Mouse (Mus musculus): ENCODE data around the gene Srpk1.
"Not testable (repeated sequence)": the region's sequence is repeated elsewhere in the genome, so short reads cannot be mapped to it uniquely, and the experiment has no call there.

Srpk1 gene

DNA sequence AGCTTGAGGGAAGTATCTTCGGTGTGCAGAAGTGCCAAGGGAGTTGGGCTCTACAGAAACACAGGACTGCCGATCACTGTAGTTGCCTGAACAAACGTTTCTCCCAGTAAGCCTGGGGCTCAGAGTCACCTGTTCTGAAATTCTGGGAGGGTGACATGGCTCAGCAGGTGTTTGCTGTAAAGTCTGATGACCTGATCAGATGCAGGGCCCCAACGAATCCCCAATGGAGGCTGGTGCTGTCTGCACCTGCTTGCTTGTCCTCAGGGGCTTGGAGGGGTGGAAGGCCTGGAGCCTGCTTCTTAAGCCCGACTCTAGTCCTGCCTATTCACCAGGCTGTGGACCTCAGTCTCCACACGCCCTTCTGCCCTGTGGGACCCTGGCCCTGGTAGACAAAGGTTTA, 64.7 kb downstream of the Srpk1 start:
- DNase-seq (ENCODE audit: extremely low read depth, low read depth, low spot score) = no peak

DNA sequence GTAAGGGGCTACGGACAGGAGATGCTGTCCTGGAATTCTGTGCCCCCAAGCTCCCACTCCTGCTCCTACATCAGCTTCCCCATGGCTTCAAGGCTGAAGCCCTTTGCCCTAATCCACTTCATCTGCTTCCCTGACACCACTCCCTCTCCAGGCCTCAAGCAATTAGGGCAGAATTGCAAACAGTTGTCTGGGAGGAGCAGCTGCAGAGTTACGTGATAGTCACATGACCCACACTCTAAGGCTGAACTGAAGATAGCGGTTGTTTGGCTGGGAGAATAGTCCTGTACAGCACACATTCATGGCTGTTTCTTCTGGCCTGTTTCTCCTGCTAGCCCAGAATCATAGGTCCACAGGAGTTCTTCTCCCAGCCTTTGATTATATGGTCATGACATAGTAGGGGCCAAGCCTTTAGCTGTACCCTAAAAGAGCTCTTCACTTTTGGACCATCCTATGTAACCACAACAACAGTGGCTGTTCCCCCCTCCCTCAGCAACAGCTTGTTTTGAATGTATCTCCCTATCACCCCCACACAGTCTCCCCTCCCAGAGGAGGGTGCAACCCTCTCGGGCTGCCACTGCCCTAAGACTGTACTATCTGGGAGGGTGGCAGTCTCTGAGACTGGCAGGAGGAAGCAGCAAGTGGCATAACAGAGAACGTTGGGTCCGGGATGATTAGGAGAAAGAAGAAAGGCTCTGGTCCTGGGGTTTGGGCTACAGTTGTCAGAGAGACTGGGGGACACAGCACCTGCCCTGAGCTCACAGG, 65.7 kb downstream of the Srpk1 start:
- DNase-seq (ENCODE audit: extremely low read depth, low read depth, low spot score) = no peak

DNA sequence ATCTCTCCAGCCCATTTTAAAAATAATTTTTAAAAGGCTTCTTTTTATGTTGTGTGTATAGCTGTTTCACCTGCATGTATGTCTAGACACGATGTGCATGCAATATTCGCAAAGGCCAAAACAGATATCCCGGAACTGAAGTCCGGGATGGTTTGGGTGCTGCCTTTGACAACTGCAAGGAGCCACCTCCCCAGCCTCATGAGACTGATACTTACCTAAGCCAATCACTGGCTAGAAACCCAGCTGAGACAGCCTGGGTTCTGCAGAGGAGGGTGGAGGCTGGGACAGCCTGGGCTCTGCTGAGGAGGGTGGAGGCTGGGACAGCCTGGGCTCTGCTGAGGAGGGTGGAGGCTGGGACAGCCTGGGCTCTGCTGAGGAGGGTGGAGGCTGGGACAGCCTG, 68.5 kb downstream of the Srpk1 start:
- not testable (repeated sequence) for DNase-seq (ENCODE audit: extremely low read depth, low read depth, low spot score)

DNA sequence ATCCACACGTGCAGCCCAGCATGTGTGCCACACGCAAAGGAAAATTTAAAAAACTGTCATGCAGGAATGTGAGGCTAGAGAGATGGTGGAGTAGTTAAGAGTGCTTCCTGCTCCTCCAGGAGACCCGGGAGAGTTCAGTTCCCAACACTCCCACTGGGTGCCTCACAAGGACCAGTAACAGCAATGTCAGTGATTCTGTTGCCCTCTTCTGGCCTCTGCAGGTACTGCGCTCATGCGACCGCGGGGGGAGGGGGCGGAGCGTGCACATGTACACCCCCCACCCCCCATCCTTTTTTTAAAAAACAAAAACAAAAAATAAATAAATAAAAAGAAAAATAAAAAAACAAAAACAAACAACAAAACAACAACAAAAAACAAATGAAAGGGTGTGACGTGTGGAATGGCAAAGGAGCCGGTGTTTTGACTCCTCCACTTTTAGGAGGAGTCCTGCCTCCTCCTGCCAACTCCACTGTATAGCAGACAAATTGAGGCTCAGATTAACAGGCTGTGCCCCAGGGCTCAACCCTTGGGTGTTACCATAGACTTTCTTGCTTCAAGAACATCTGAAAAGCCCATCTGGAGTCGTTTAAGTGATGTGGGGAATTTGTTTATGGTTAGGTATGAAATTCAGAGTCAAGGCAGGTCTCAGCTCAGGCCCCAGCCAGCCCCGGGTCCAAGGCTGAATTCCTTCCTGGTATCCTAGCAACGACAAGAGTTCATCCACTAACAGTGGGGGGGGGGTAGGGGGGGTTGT, 69.3 kb downstream of the Srpk1 start:
- no peak for DNase-seq (ENCODE audit: extremely low read depth, low read depth, low spot score)

DNA sequence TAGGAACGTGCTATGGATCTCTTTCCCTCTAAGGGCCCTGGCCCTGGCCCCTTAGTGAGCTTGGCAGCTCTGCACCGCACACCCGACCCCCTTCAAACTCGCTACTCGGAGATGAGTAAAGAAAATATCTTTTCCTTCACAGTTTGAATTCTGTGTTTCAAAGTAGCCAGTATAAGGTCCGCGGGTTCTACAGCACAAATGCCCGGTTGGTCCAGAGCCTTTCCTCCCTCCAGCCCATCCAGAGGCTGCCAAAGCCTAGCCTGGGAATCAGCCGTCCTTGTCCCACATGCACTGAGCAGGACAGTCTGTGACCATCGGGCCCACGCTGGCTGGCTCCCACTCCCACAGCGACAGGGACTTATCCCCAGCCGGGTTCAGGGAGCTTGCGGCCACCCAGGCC, 73.4 kb downstream of the Srpk1 start, which contains the start of gene Clpsl2:
Gene Clpsl2, plus strand, starts transcription at position 301 of the 400 bp plus-strand sequence.
- DNase-seq (ENCODE audit: extremely low read depth, low read depth, low spot score) = no peak

DNA sequence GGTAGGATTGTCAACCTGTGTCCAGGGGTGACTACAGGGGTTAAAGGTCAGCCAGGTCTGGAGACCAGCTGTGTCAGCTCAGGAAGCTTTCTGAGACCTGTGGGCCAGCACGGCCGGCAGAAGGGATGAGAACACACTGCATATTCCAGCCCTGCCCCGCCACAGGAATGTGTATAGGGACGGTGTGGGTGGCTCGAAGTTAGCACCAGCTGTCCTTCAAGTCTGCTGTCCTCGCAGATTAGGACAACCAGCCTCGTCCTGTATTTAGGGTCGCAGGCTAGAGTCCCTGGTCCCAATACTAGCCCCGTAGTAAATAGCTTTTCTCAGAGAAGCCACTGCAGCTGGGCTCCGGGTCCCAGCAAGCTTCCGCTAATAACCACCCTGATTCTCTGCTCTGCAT, 74.0 kb downstream of the Srpk1 start:
- DNase-seq (ENCODE audit: extremely low read depth, low read depth, low spot score) = no peak

DNA sequence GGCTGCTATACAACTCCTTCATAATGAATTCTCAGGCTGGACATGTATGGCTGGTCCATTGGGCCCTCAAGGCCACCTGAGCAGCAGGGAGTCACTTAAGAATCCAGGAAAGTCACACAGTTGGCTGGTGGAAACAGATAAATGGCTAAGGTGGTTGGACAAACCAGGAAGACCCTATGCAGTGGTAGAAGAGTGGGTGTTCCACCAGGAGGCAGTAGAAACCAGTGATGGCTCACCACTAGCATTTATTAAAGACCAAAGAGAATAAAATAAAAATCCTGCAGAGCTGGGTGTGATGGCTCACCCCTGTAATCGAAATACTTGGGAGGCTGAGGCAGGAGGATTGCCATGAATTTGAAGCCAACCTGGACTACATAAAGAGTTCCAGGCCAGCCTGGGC, 75.6 kb downstream of the Srpk1 start:
- DNase-seq (ENCODE audit: extremely low read depth, low read depth, low spot score) = no peak

DNA sequence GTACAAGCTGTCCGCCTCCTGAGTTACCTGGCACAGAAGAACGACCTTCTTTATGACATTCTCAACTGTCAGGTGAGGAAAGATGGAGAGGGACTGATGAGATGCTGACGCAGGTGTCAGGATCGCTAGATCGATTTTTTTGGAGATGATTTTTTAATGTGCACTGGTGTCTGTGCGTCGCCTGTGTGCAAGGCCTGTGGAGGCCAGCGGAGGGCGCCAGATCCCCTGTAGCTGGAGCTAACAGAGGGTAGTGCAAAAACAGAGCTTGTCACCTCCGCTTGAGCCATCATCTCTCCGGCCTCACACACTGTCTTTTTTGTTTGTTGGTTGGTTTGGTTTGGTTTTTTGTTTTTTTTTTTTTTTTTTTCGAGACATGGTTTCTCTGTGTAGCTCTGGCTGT, 84.6 kb downstream of the Srpk1 start:
- no peak for DNase-seq (ENCODE audit: extremely low read depth, low read depth, low spot score)
